Mouse (Mus musculus): ENCODE measurements at regions not wholly inside any gene's neighbourhood (a gene's known extent, or its start where the extent isn't known, plus 50 kb on each side); places are given as distances from the start of the nearest gene placed in this dataset.

- Histone ChIP-seq H3K9ac (ENCODE audit: low read depth, low read length) (no peak overlapping the region), H3K9me3 (ENCODE audit: control insufficient read depth, low read length) (no peaks in the 10 kb centered on the region), H3K27me3 (replicated peaks; ENCODE audit: control insufficient read depth, insufficient read depth, low read length) (no peaks in the 10 kb centered on the region), H3K4me2 (ENCODE audit: low read length) (no peak overlapping the region), H3K27ac (ENCODE audit: low read depth, low read length) (no peak overlapping the region), H3K4me3 (ENCODE audit: low read length) (no peak overlapping the region), H3K4me1 (ENCODE audit: control insufficient read depth, insufficient read depth, low read depth, low read length) (no peaks in the 10 kb centered on the region), H3K36me3 (ENCODE audit: control insufficient read depth, insufficient read depth, low read length) (no peaks in the 10 kb centered on the region)
- WGBS, result 64% methylated on average over 2 of the region's 2 CpGs
- no peak for ATAC-seq
These were observed 104.0 kb upstream of the Mdga2 start for GRCm38 (mm10) chr12:67326326-67326725.

GRCm38 (mm10) chr12:67325799-67326198 lies 103.5 kb upstream of the Mdga2 start:
- WGBS, result 50% methylated on average over 1 of the region's 1 CpGs
- no peaks in the 10 kb centered on the region for H3K27me3 ChIP-seq (replicated peaks; ENCODE audit: control insufficient read depth, insufficient read depth, low read length)
- ATAC-seq, result no peak

GRCm38 (mm10) chr12:67325335-67325734 lies 103.0 kb upstream of the Mdga2 start:
- H3K27ac ChIP-seq (ENCODE audit: low read depth, low read length), result no peak overlapping the region
- H3K9me3 ChIP-seq (ENCODE audit: control insufficient read depth, low read length), result no peaks in the 10 kb centered on the region
- no peaks in the 10 kb centered on the region for H3K36me3 ChIP-seq (ENCODE audit: control insufficient read depth, insufficient read depth, low read length)
- no peak overlapping the region for H3K4me3 ChIP-seq (ENCODE audit: low read length)
- no peaks in the 10 kb centered on the region for H3K4me1 ChIP-seq (ENCODE audit: control insufficient read depth, insufficient read depth, low read depth, low read length)
- 68% methylated on average over 4 of the region's 4 CpGs for WGBS
- H3K27me3 ChIP-seq (replicated peaks; ENCODE audit: control insufficient read depth, insufficient read depth, low read length), result no peaks in the 10 kb centered on the region
- no peak for ATAC-seq
- no peak overlapping the region for H3K4me2 ChIP-seq (ENCODE audit: low read length)
- no peak overlapping the region for H3K9ac ChIP-seq (ENCODE audit: low read depth, low read length)

More at GRCm38 (mm10) chr12:67325799-67326198, 103.5 kb upstream of the Mdga2 start:
- Histone ChIP-seq H3K4me2 (ENCODE audit: low read length) (no peak overlapping the region), H3K9me3 (ENCODE audit: control insufficient read depth, low read length) (no peaks in the 10 kb centered on the region), H3K4me3 (ENCODE audit: low read length) (no peak overlapping the region), H3K4me1 (ENCODE audit: control insufficient read depth, insufficient read depth, low read depth, low read length) (no peaks in the 10 kb centered on the region), H3K27ac (ENCODE audit: low read depth, low read length) (no peak overlapping the region), H3K9ac (ENCODE audit: low read depth, low read length) (no peak overlapping the region), H3K36me3 (ENCODE audit: control insufficient read depth, insufficient read depth, low read length) (no peaks in the 10 kb centered on the region)

GRCm38 (mm10) chr12:67318687-67319086 lies 96.3 kb upstream of the Mdga2 start:
- Histone ChIP-seq H3K4me1 (ENCODE audit: control insufficient read depth, insufficient read depth, low read depth, low read length) (no peaks in the 10 kb centered on the region), H3K27me3 (replicated peaks; ENCODE audit: control insufficient read depth, insufficient read depth, low read length) (no peaks in the 10 kb centered on the region), H3K4me2 (ENCODE audit: low read length) (no peak overlapping the region), H3K9ac (ENCODE audit: low read depth, low read length) (no peak overlapping the region), H3K36me3 (ENCODE audit: control insufficient read depth, insufficient read depth, low read length) (no peaks in the 10 kb centered on the region), H3K4me3 (ENCODE audit: low read length) (no peak overlapping the region), H3K27ac (ENCODE audit: low read depth, low read length) (no peak overlapping the region), H3K9me3 (ENCODE audit: control insufficient read depth, low read length) (no peaks in the 10 kb centered on the region)
- no peak for ATAC-seq
- WGBS, result 82% methylated on average over 2 of the region's 2 CpGs

GRCm38 (mm10) chr12:67300245-67300644 lies 77.9 kb upstream of the Mdga2 start:
- no peak for ATAC-seq
- no peak overlapping the region for H3K9ac ChIP-seq (ENCODE audit: low read depth, low read length)
- no peaks in the 10 kb centered on the region for H3K36me3 ChIP-seq (ENCODE audit: control insufficient read depth, insufficient read depth, low read length)
- no peaks in the 10 kb centered on the region for H3K4me1 ChIP-seq (ENCODE audit: control insufficient read depth, insufficient read depth, low read depth, low read length)
- no peaks in the 10 kb centered on the region for H3K27me3 ChIP-seq (replicated peaks; ENCODE audit: control insufficient read depth, insufficient read depth, low read length)
- H3K4me3 ChIP-seq (ENCODE audit: low read length), result no peak overlapping the region
- H3K27ac ChIP-seq (ENCODE audit: low read depth, low read length), result no peak overlapping the region
- H3K4me2 ChIP-seq (ENCODE audit: low read length), result no peak overlapping the region
- WGBS, result 96% methylated on average over 1 of the region's 1 CpGs
- H3K9me3 ChIP-seq (ENCODE audit: control insufficient read depth, low read length), result no peaks in the 10 kb centered on the region

- Histone ChIP-seq H3K4me2 (ENCODE audit: low read length) (no peak overlapping the region), H3K9me3 (ENCODE audit: control insufficient read depth, low read length) (no peaks in the 10 kb centered on the region), H3K36me3 (ENCODE audit: control insufficient read depth, insufficient read depth, low read length) (no peaks in the 10 kb centered on the region), H3K4me1 (ENCODE audit: control insufficient read depth, insufficient read depth, low read depth, low read length) (no peaks in the 10 kb centered on the region), H3K27me3 (replicated peaks; ENCODE audit: control insufficient read depth, insufficient read depth, low read length) (no peaks in the 10 kb centered on the region), H3K9ac (ENCODE audit: low read depth, low read length) (no peak overlapping the region), H3K27ac (ENCODE audit: low read depth, low read length) (no peak overlapping the region), H3K4me3 (ENCODE audit: low read length) (no peak overlapping the region)
- ATAC-seq, result no peak
- 88% methylated on average over 2 of the region's 2 CpGs for WGBS
These were observed 67.7 kb upstream of the Mdga2 start for GRCm38 (mm10) chr12:67290054-67290453.

- Histone ChIP-seq H3K9ac (ENCODE audit: low read depth, low read length) (no peak overlapping the region), H3K4me3 (ENCODE audit: low read length) (no peak overlapping the region), H3K4me2 (ENCODE audit: low read length) (no peak overlapping the region), H3K9me3 (ENCODE audit: control insufficient read depth, low read length) (no peaks in the 10 kb centered on the region), H3K4me1 (ENCODE audit: control insufficient read depth, insufficient read depth, low read depth, low read length) (no peaks in the 10 kb centered on the region), H3K27ac (ENCODE audit: low read depth, low read length) (no peak overlapping the region), H3K36me3 (ENCODE audit: control insufficient read depth, insufficient read depth, low read length) (no peaks in the 10 kb centered on the region), H3K27me3 (replicated peaks; ENCODE audit: control insufficient read depth, insufficient read depth, low read length) (no peaks in the 10 kb centered on the region)
- no peak for ATAC-seq
These were observed 50.5 kb upstream of the Mdga2 start for GRCm38 (mm10) chr12:67272863-67273262.

GRCm38 (mm10) chr12:67272329-67272728 lies 50.0 kb upstream of the Mdga2 start:
- Histone ChIP-seq H3K36me3 (ENCODE audit: control insufficient read depth, insufficient read depth, low read length) (no peaks in the 10 kb centered on the region), H3K4me1 (ENCODE audit: control insufficient read depth, insufficient read depth, low read depth, low read length) (no peaks in the 10 kb centered on the region), H3K4me2 (ENCODE audit: low read length) (no peak overlapping the region), H3K27ac (ENCODE audit: low read depth, low read length) (no peak overlapping the region), H3K4me3 (ENCODE audit: low read length) (no peak overlapping the region), H3K27me3 (replicated peaks; ENCODE audit: control insufficient read depth, insufficient read depth, low read length) (no peaks in the 10 kb centered on the region), H3K9ac (ENCODE audit: low read depth, low read length) (no peak overlapping the region), H3K9me3 (ENCODE audit: control insufficient read depth, low read length) (no peaks in the 10 kb centered on the region)
- no peak for ATAC-seq
- WGBS, result 74% methylated on average over 1 of the region's 1 CpGs
